Mouse (Mus musculus) CD4-positive helper T cell, adult 2 months (primary cell): ENCODE data around the gene Usp7.

Experiments used
- DNase-seq: peaks from one replicate; pipeline ENCODE4 v3.0.0-alpha.2; 2012; ENCODE audit warnings: low read depth, missing footprints, low spot score

Usp7 gene

GRCm38 (mm10) chr16:8724031-8724430, 68.1 kb downstream of the Usp7 start:
- no peak for DNase-seq

- peak; percentile 27 for DNase-seq
Observed at GRCm38 (mm10) chr16:8720447-8720846, 71.7 kb downstream of the Usp7 start.

GRCm38 (mm10) chr16:8717744-8718143, 74.4 kb downstream of the Usp7 start:
- DNase-seq, result peak; percentile 57

DNA sequence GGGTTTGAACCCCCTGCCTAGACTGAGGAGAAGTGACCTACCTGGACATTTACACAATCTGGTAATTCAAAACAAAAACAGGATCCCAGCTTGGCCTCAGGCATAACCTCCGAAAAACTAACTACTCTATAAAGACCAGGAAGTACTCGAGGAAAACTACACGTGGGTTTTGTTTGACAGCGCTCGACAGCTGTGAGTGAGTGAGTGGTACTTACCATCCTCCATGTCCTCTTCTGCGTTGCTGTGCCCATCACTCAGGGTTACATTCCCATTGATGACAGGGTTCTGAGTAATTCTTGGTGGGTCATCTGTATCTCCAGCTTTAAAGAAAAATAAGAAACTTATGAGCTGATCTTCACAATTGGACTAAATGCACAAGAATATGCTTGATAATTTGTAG, 75.8 kb downstream of the Usp7 start:
- DNase-seq, result no peak

GRCm38 (mm10) chr16:8715513-8716080, 76.5 kb downstream of the Usp7 start:
- no peak for DNase-seq

DNA sequence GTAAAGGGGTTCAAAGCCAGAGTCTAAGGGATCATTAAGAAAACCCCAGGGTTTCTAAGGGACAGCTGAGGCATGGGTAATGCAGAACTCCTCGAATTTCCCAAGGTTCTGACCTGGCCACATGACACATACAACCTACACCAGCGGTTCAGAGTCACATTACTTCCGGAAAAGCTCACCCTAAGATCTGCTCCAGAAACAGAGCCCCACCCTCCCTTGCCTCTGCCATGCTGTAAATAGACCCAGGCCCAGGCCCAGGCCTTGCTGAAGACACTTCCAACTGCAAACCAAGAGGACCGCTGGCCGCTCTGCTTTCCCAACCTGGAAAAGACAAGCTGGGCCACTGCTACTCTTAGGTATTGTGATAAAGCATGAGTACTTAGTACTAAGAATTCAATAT, 77.3 kb downstream of the Usp7 start:
- DNase-seq, result no peak

DNA sequence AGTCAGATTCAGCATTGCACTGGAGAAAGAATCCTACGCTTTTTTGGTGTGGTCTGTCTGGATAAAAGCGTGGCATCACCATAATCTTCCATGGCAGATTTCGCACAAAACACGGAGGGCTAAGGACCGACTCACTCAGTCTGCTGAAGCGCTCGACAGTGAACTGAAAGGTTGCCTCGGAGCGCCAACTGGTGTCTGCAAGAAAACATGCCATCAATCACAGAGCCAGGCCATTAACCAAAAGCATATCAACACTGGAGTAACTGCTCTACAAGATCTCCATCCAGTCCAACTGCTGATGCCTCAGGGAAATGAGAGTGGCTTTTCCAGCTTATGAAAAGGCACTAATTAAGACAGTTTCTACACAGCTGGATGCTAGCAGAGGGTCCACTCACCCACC, 80.1 kb downstream of the Usp7 start:
- DNase-seq, result no peak

DNA sequence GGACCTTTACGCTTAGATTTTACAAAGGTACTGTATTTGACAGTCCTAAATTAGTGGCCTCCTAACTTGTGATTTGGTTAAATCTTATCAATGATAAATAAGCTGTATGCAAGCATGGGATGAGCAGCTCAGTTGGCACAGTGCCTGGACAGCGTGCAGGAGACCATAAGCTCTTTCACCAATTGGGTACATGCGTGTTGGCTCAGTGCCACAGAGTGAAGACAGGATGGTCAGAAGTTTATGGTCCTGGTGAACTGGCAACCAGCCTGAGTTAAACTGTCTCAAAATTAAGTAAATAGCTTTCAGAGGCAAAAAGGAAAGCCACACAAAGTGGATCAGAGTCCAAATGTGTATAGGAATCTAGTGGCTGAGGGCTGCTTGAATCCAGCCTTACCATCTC, 91.5 kb downstream of the Usp7 start:
- no peak for DNase-seq

DNA sequence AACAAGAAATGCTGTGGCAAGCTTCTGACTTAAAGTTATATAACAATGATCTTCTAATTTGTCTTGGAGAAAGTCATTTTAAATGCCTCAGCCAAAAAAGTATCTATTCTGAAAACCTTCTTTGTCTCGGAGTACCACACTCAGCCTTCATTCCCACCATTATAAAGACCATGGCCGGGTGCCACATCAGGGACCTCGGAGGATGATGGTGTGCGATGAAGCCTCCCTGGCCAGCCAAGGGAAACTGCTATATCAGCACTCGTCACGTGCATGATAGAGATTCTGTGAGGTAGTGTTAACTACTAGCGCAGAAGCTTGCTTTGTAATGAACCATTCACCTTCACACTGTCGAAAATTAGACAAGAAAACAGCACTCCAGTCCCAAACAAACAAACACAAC, 92.6 kb downstream of the Usp7 start:
- DNase-seq, result no peak

DNA sequence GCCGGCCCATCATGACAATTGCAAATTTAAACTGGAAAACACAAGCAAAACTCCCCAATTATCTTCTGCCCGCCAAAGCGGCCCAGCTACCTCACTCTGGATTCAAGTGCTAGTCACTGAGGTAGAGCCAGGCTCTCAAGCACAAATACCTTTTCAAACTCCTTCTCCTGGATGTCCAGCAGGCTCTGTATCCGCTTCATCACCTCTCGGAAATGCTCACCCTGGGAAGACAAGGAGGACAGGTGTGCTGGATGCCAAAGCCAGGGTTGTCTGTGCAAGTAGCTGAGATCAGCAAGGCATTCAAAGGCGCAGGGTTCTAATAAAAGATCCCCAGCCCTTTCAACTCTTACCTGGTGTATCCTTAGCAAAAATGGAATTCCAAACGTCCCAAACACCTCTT, 100.9 kb downstream of the Usp7 start:
- no peak for DNase-seq

DNA sequence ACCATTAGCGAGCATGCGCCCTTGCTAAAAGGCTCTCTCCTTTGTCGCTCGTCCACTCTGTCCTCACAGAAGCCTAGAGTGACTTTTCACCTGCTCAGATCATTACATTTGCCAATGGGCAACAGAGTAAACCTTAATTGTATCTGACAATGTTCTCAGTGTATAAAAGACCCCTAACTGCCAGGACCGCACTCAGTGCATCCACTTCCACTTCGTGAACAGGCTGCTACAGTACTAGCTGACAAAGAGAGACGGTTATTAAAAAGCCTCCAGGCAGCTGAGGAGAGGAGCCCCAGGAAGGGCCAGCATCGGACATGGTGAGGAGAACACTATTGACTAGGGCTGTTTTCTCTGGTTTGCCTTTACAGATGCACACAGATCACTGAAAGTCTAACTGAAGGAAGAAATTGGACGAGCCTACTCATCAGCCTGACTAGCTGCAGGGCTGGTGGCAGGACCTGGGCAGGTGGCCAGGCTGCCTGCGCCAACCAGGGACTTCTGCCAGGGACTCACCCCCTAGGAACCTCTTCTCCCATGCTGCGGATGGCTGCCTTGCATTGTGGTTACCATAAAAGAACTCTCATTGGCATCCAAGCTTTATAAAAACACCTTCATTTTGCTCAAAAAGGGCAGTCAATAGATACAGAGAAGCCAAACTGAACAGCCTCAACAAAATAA, 102.0 kb downstream of the Usp7 start:
- no peak for DNase-seq

DNA sequence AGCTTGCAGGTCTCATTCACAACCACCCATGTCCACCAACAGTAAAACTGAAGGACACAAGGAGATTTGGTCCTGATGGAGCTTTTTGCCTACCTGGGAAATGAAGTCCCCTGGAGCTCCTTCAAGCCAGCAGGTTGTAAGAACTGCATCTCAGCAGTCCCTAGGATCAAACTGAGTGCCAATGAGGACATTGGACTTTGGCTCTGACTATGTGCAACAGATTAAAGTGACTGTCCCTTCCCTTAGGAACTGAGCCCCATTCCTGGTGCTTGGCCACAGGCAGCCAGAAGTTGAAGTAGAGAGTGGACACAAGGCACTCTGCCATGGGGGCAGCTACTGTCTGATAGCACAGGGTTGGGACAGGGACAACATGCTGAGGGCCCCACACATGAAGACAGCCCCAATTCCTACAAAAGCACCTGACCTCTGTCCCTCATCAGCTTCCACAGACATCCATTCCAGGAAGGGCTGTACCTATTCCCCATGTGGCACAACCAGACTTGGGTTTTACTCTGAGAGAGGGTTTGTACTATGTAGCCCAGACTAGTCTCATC, 104.5 kb downstream of the Usp7 start:
- no peak for DNase-seq

GRCm38 (mm10) chr16:8686871-8687535, 105.1 kb downstream of the Usp7 start:
- no peak for DNase-seq

DNA sequence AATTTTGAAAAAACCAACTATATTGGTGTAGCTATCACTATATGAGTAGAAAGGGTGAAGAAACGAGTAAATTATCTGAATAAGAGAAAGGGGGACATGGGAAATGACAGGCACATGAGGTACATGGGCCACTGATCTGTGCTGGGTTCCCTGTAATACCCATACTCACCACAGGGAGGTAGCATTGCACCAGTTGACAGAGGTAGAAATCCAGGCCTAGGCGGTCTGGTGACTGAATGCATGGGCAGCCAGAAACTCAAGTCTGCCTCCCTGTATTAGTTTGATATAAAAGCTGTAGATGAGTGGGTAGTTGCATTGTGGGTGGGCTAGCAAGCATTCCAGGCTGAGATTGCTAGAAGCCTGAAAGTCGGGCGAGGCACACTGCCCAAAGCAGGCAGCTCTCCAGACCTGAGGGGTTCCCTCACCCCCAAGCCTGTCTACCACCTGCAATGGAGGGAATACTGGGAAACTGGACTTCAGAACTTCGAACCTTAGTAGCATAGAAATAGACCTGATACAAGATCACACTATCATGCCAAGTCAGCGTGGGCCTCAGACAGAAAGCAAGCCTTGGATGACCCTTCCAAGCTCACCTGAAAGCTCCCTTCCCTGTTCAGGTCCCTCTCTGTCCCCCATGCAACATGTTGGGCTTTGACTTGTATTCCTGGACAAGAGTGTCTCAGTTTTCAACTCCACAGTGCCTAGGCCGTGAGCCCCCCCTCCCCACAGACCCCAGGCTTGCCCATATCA, 105.8 kb downstream of the Usp7 start:
- peak; percentile 72 for DNase-seq

DNA sequence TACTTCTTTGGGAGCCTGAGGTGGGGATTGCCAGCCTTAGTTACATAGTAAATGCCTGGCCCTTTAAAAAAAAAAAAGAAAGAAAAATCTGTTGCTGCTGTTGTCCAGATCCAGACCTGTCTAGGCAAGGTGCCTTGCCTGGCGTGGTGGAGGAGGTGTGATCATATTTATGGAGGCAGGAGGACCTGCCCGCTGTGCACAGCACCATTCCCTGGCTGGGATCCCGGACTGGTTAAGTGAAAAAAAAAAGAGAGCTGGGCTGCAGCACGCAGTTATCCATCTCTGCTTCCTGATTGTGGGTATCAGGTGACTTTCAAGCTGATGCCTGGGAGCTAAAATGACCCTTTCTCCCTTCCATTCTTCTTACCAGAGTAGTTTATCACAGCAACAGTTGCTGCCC, 107.0 kb downstream of the Usp7 start:
- no peak for DNase-seq

DNA sequence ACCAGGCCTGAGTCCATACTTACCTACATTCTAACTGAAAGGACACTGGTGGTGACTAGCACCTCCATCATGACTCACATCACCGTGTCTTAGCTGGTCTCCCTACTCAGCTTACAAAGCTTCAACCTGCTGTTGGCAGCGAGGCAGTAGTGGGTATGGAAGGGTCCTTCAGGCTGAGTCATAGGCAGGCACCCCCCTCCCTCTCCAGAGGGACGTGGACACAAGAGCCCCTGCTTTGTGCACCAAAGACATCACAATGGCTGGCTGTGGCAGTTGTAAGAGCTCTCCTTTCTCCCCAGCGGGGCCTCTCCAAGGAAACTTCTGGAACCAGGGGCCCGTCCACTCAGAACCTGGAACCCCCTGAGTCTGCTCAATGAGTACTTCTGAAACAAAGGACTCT, 111.6 kb downstream of the Usp7 start, which contains the start of gene Gm5767:
TSS of gene Gm5767 (plus strand) at position 301 of the 400 bp plus-strand sequence.
- DNase-seq, result no peak

GRCm38 (mm10) chr16:8679780-8680179, 112.3 kb downstream of the Usp7 start:
- DNase-seq, result no peak

GRCm38 (mm10) chr16:8678676-8679075, 113.4 kb downstream of the Usp7 start:
- no peak for DNase-seq

GRCm38 (mm10) chr16:8678035-8678434, 114.1 kb downstream of the Usp7 start:
- no peak for DNase-seq

- peak; percentile 62 for DNase-seq
Observed at GRCm38 (mm10) chr16:8676800-8677199, 115.3 kb downstream of the Usp7 start.

DNA sequence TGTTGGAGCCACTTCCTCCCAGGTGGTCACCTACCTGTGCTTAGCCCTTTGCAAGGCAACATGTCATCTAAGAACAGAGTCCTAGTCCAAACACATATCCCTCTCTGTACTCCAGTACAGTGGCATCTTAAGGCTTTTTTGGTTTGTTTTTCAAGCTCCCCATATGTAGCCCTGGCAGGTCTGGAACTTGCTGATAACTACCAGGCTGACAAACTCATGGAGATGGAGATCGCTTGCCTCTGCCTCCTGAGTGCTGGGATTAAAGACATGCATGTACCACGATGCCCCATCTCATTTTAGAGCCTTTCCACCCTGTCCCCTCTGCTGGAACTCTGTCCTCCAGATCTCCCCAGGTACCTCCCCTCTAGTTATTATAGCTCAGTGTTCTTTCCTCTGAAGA, 115.9 kb downstream of the Usp7 start:
- DNase-seq, result no peak

DNA sequence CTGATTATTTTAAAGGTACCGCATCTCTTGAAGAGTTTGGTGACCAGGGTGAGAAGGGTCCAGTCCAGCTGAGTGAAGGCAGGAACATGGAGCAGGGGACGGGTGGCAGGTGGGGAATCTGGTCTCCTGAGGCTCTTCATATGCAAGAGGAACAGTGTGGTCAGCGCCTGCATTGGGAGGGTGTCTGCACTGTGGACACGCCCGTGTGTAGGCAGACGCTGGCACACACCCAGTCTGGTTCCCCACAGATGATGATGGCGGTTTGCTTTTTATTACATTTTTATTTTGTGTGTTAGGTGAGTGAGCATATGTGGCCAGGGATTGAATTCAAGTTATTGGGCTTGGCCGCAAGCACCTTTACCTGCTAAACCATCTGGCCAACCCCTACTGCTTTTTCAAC, 116.5 kb downstream of the Usp7 start:
- DNase-seq, result no peak
